Mouse (Mus musculus) megakaryocyte, embryonic 14.5 days (primary cell): ENCODE results near the gene Frmpd2.

ENCODE experiments used
- FLI1 ChIP-seq: IDR thresholded peaks from 2 replicates; pipeline ENCODE4 v1.6.1; 2012; ENCODE audit warnings: low read length, inconsistent platforms, mixed read lengths
- GATA1 ChIP-seq: IDR thresholded peaks from 3 replicates; pipeline ENCODE4 v1.6.1; 2012; ENCODE audit warnings: mixed read lengths, low read length, inconsistent platforms, borderline replicate concordance

DNA sequence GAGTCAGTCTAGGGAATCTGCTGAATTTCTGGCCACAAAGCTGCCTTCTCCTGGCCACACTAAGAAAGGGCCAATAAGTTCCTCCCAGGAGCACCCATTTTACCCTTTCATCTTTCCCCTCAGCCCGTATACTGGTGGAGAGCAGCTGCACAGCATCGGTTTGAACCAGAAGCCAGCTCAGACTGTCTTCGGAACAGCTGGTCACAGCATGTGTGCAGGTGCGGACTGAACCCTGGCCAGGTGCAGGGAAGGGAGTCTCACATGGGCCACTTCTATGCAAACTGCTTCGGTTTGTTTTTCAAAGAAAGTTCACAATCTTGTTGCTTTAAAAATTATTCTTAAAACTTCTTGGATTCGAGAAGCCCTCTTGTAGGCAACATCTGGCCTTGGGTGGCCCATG lies 63.8 kb downstream of the Frmpd2 start:
- no peak for TF ChIP-seq FLI1
- TF ChIP-seq GATA1, result no peak
